Mouse (Mus musculus) spleen, adult 2 months (tissue): ENCODE data around the gene Rab11fip3. TPM values are rescaled to one million over a fixed set of nuclear protein-coding genes. Genes with fewer than 3 reads are reported as not detected.

Experiments used
- DNase-seq, 2 experiments: peaks; one replicate each; pipeline versions ENCODE4 v3.0.0 to v3.0.0-alpha.2; 2012 to 2021; ENCODE audit warnings: low spot score in 2 of 2, low read depth in 1 of 2
- H3K27ac ChIP-seq: fragments of 200-500 bp; 2 replicates; pipeline ENCODE4 v1.5.1; 2012; ENCODE audit warnings: low read length, inconsistent platforms; ENCODE audit not compliant: insufficient read depth
- H3K27me3 ChIP-seq: fragments of 200-500 bp; 2 replicates; pipeline ENCODE4 v1.6.1; 2012; ENCODE audit warnings: mild to moderate bottlenecking, moderate library complexity, low read length, inconsistent platforms; ENCODE audit not compliant: control insufficient read depth, insufficient read depth
- H3K36me3 ChIP-seq: fragments of 200-500 bp; 2 replicates; pipeline ENCODE4 v1.6.1; 2012; ENCODE audit warnings: mild to moderate bottlenecking, low read length, inconsistent platforms; ENCODE audit not compliant: control insufficient read depth, insufficient read depth
- H3K4me1 ChIP-seq: fragments of 200-500 bp; 2 replicates; pipeline ENCODE4 v1.6.1; 2011; ENCODE audit warnings: inconsistent platforms; ENCODE audit not compliant: control insufficient read depth, insufficient read depth, insufficient read length
- H3K4me3 ChIP-seq: fragments of 200-500 bp; 2 replicates; pipeline ENCODE4 v1.5.1; 2011; ENCODE audit warnings: mild to moderate bottlenecking, inconsistent platforms; ENCODE audit not compliant: insufficient read depth, insufficient read length; ENCODE audit errors: extremely low read depth
- CTCF ChIP-seq: fragments of 200-500 bp; IDR thresholded peaks from 2 replicates; pipeline ENCODE4 v1.5.1; 2011; ENCODE audit warnings: mild to moderate bottlenecking, inconsistent platforms; ENCODE audit not compliant: insufficient read depth, insufficient read length, insufficient replicate concordance; ENCODE audit errors: extremely low read depth
- POLR2A ChIP-seq: fragments of 200-500 bp; IDR thresholded peaks from 2 replicates; pipeline ENCODE4 v1.6.1; 2011; ENCODE audit warnings: low read depth, low read length, inconsistent platforms
- WGBS: fragments of 180-500 bp; shearing (Covaris S2); methylation state at CpG from one replicate; pipeline ENCODE4 v1.1.7; 2018; 5-methylcytosine and 5-hydroxymethylcytosine counted together
- polyA plus RNA-seq: library from polyadenylated mRNA; depleted of rRNA; stranded (reverse); fragments of >200 nt; gene quantifications from 2 replicates; pipeline ENCODE4 v1.2.3, GENCODE M21; 2012

Rab11fip3 gene
- polyA plus RNA-seq, 1 experiment = 13.3 TPM

- Histone ChIP-seq H3K4me1 (no peaks in the 10 kb centered on the region), H3K27ac (no peak overlapping the region), H3K4me3 (no peak overlapping the region), H3K27me3 (no peaks in the 10 kb centered on the region), H3K36me3 (no peaks in the 10 kb centered on the region)
- WGBS = 88% methylated on average over 3 of the region's 3 CpGs
- no peak for DNase-seq
- TF ChIP-seq POLR2A = no peak
- no peak for TF ChIP-seq CTCF
Measured at GRCm38 (mm10) chr17:26018388-26018787, 51.0 kb downstream of the Rab11fip3 start.

- H3K4me3 ChIP-seq = no peak overlapping the region
- H3K36me3 ChIP-seq = no peaks in the 10 kb centered on the region
- no peak overlapping the region for H3K27ac ChIP-seq
- no peak for TF ChIP-seq CTCF
- WGBS = 87% methylated on average over 5 of the region's 5 CpGs
- no peaks in the 10 kb centered on the region for H3K4me1 ChIP-seq
- H3K27me3 ChIP-seq = no peaks in the 10 kb centered on the region
- DNase-seq = no peak
Measured at GRCm38 (mm10) chr17:26017949-26018348, 51.4 kb downstream of the Rab11fip3 start.

- Histone ChIP-seq H3K27ac (no peak overlapping the region), H3K36me3 (no peaks in the 10 kb centered on the region), H3K27me3 (no peaks in the 10 kb centered on the region), H3K4me3 (no peak overlapping the region), H3K4me1 (no peaks in the 10 kb centered on the region)
- WGBS = 80% methylated on average over 3 of the region's 3 CpGs
- no peak for DNase-seq
- no peak for TF ChIP-seq POLR2A
- TF ChIP-seq CTCF = no peak
Measured at GRCm38 (mm10) chr17:26017021-26017420, 52.3 kb downstream of the Rab11fip3 start.

GRCm38 (mm10) chr17:26013711-26014110, 55.6 kb downstream of the Rab11fip3 start:
- no peak for DNase-seq
- TF ChIP-seq CTCF (no peak), POLR2A (no peak)
- Histone ChIP-seq H3K36me3 (no peaks in the 10 kb centered on the region), H3K27me3 (no peaks in the 10 kb centered on the region), H3K27ac (no peak overlapping the region), H3K4me3 (no peak overlapping the region), H3K4me1 (no peaks in the 10 kb centered on the region)
- WGBS = 85% methylated on average over 10 of the region's 10 CpGs

- Histone ChIP-seq H3K27me3 (no peaks in the 10 kb centered on the region), H3K4me3 (no peak overlapping the region), H3K36me3 (no peaks in the 10 kb centered on the region), H3K27ac (no peak overlapping the region), H3K4me1 (no peaks in the 10 kb centered on the region)
- TF ChIP-seq CTCF (peak; percentile 89), POLR2A (no peak)
- DNase-seq = peak; percentile 71 to 73
- WGBS = 10% methylated on average over 15 of the region's 15 CpGs
Measured at GRCm38 (mm10) chr17:26011841-26012460, 57.4 kb downstream of the Rab11fip3 start.

- no peak overlapping the region for H3K27ac ChIP-seq
- TF ChIP-seq CTCF (peak; percentile 45; the same call in 1 of the 2 replicates), POLR2A (no peak)
- no peaks in the 10 kb centered on the region for H3K4me1 ChIP-seq
- no peak overlapping the region for H3K4me3 ChIP-seq
- DNase-seq = peak; percentile 59 to 73
- H3K27me3 ChIP-seq = no peaks in the 10 kb centered on the region
- 20% methylated on average over 4 of the region's 4 CpGs for WGBS
- H3K36me3 ChIP-seq = no peaks in the 10 kb centered on the region
Measured at GRCm38 (mm10) chr17:26009540-26009939, 59.8 kb downstream of the Rab11fip3 start.

GRCm38 (mm10) chr17:26008787-26009186, 60.6 kb downstream of the Rab11fip3 start:
- TF ChIP-seq CTCF (no peak), POLR2A (no peak)
- WGBS = 58% methylated on average over 7 of the region's 7 CpGs
- Histone ChIP-seq H3K36me3 (no peaks in the 10 kb centered on the region), H3K27ac (no peak overlapping the region), H3K4me3 (no peak overlapping the region), H3K4me1 (no peaks in the 10 kb centered on the region), H3K27me3 (no peaks in the 10 kb centered on the region)
- DNase-seq = no peak
